Mouse (Mus musculus): ENCODE measurements around the gene Gm17555. TPM values are rescaled to one million over a fixed set of nuclear protein-coding genes. Genes with fewer than 3 reads are reported as not detected.

Gene Gm17555
- total RNA-seq, 2 experiments from 2014 or later: not detected

Other genes starting within 250 kb of the Gm17555 start
- gene Fgf7, start 180.4 kb upstream of the Gm17555 start, total RNA-seq (2021): under 1 TPM; 0.22 to 0.23 TPM
- under 1 TPM in 1 of 2 experiments, not detected in 1; 0.20 TPM for gene Fam227b, start 63.1 kb upstream of the Gm17555 start, total RNA-seq (2021)
- 10 to 100 TPM; 11.4 TPM for gene Dtwd1, start 63.0 kb upstream of the Gm17555 start, total RNA-seq (2021)

Data from left cerebral cortex, postnatal 36 days (tissue).